Mouse (Mus musculus) midbrain, embryonic 12.5 days (tissue): ENCODE measurements around the gene Susd5. TPM values are rescaled to one million over a fixed set of nuclear protein-coding genes. Genes with fewer than 3 reads are reported as not detected.

Experiments used
- ATAC-seq: fragments of 200-750 bp; cut with Nextera tagmentation; 2 replicates; pipeline ENCODE4 v1.8.0; 2017; ENCODE audit warnings: low read depth, moderate TSS enrichment, moderate library complexity; ENCODE audit not compliant: low FRiP score
- H3K27ac ChIP-seq: fragments of 300-500 bp; sonication (generic); replicated peaks from 2 replicates; pipeline ENCODE4 v1.5.1; 2016; ENCODE audit warnings: mild to moderate bottlenecking
- H3K27me3 ChIP-seq: fragments of 300-500 bp; sonication (generic); 2 replicates; pipeline ENCODE4 v1.6.1; 2016; ENCODE audit warnings: mild to moderate bottlenecking
- H3K36me3 ChIP-seq: fragments of 300-500 bp; sonication (generic); 2 replicates; pipeline ENCODE4 v1.6.1; 2016
- H3K4me1 ChIP-seq: fragments of 300-500 bp; sonication (generic); 2 replicates; pipeline ENCODE4 v1.6.1; 2016
- H3K4me2 ChIP-seq: fragments of 300-500 bp; sonication (generic); replicated peaks from 2 replicates; pipeline ENCODE4 v1.6.1; 2016; ENCODE audit warnings: mild to moderate bottlenecking, moderate library complexity
- H3K4me3 ChIP-seq: fragments of 300-500 bp; sonication (generic); 2 replicates; pipeline ENCODE4 v1.5.1; 2016; ENCODE audit warnings: mild to moderate bottlenecking
- H3K9ac ChIP-seq: fragments of 300-500 bp; sonication (generic); replicated peaks from 2 replicates; pipeline ENCODE4 v1.6.1; 2016; ENCODE audit warnings: mild to moderate bottlenecking, moderate library complexity
- H3K9me3 ChIP-seq: fragments of 300-500 bp; sonication (generic); 2 replicates; pipeline ENCODE4 v1.6.1; 2016; ENCODE audit warnings: mild to moderate bottlenecking
- WGBS: fragments of 180-500 bp; shearing (Covaris S2); methylation state at CpG from one replicate; pipeline ENCODE4 v1.1.7; 2016; 5-methylcytosine and 5-hydroxymethylcytosine counted together
- polyA plus RNA-seq: library from polyadenylated mRNA; unstranded; fragments of >200 nt; fragmentation: Nextera tagmentation; extraction: Ambion mirVana; gene quantifications from 2 replicates; pipeline ENCODE4 v1.2.1, GENCODE M21; 2016

Gene Susd5
- polyA plus RNA-seq, 1 experiment from 2014 or later: 0.78 TPM

DNA sequence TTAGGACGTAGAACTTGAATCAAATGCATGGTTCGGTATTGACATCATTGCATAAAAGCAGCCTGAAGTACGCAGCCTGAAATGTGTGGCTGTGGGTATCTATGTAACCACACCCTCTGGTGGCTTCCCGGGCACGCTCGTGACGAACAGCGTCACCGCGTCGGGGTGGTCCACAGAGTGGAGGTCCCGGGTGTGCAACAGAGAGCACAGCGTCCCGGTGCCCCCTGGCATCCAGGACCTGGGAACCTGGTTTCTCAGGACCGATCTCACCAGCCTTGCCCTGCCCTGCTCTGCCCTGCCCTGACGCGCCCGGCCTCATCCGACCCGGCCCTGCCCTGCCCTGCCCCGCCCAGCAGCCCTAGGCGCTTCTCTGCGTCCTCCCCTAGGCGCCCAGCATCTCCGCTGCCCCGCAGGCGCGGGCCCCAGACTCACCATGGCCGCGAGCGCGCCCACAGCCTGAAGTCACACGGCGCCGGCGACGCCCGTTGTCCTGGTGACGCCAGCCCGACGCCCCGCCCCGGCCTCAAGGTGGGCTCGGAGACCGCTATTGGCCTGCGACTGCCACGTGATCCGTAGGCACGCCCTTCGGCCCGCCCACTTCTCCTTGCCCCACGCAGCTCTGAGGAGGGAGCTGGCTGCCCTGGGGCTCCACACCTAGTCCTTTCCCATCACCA lies 30.5 kb upstream of the Susd5 start:
- ATAC-seq: peak; percentile 98
- 1% methylated on average over 43 of the region's 52 CpGs for WGBS
- H3K27ac ChIP-seq: peak overlapping the region; percentile 75

DNA sequence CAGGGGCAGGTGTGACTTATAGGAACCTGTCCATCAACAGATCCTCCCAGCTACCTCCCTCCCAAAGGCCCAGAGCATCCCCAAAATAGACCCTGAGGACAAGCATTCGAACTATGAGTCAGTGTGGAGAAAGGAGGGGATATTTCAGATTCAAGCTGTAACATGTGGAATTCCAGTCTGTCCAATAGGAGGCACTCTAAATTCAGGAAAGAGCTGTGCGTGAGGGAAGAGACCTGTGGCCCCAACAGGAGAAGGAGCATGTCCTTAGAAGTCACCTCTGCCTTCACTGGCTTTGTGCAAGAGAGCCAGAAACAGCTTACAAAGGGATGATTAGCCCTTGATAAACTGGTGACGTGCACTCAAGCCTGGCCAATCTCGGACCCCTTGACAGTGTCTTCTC lies 16.0 kb upstream of the Susd5 start:
- no peaks in the 10 kb centered on the region for H3K27me3 ChIP-seq
- WGBS: 72% methylated on average over 4 of the region's 4 CpGs
- no peak overlapping the region for H3K27ac ChIP-seq
- no peaks in the 10 kb centered on the region for H3K9me3 ChIP-seq
- H3K9ac ChIP-seq: no peak overlapping the region
- ATAC-seq: no peak
- no peak overlapping the region for H3K4me2 ChIP-seq
- no peaks in the 10 kb centered on the region for H3K36me3 ChIP-seq
- H3K4me3 ChIP-seq: no peak overlapping the region
- no peaks in the 10 kb centered on the region for H3K4me1 ChIP-seq

More for the DNA sequence above, 30.5 kb upstream of the Susd5 start:
- no peaks in the 10 kb centered on the region for H3K27me3 ChIP-seq
- peaks cover 11% of the 10 kb centered on the region for H3K4me1 ChIP-seq
- no peaks in the 10 kb centered on the region for H3K9me3 ChIP-seq
- peak overlapping the region; percentile 78 for H3K4me3 ChIP-seq
- H3K36me3 ChIP-seq: no peaks in the 10 kb centered on the region
- peak overlapping the region; percentile 80 for H3K4me2 ChIP-seq
- H3K9ac ChIP-seq: peak overlapping the region; percentile 72

DNA sequence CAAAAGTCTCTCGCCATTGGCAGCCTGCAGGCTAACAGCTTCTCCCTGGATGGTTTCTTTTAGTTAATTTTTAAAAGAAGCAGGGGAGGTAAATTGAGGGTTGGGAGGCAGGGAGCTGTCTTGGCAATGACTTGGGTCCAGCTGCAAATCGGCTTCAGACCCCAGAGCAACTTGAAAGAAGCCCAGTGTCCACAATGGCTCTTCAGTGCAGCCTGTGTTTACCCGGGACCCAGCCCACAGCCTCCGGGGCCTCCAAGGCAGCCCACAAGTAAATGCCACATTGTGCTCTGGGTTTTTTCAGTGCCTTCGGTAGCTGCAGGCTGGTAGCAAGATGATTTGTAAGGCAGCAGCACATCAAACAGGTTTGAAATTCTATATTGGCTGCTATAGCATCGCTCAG lies 14.4 kb upstream of the Susd5 start:
- Histone ChIP-seq H3K9me3 (no peaks in the 10 kb centered on the region), H3K9ac (no peak overlapping the region), H3K27me3 (no peaks in the 10 kb centered on the region), H3K4me1 (no peaks in the 10 kb centered on the region), H3K4me3 (no peak overlapping the region), H3K27ac (no peak overlapping the region), H3K4me2 (no peak overlapping the region), H3K36me3 (no peaks in the 10 kb centered on the region)
- no peak for ATAC-seq
- WGBS: 55% methylated on average over 6 of the region's 6 CpGs

DNA sequence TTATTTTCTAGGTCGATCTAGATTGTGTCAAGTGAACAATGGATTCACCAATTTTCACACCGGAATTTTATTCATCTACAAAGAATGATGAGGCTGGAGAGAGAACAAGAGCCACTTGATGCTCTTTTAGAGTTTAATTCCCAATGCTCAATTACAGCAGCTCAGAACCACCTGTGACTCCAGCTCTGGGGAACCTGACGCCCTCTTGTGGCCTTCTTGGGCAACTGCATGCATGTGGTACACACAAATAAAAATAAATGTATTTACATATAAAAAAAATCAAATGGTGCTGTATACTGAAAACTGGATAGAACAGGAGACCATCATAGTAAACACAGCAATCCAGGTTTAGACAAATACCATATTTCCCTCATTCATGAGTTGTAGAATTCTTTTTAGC lies 12.5 kb upstream of the Susd5 start:
- 58% methylated on average over 3 of the region's 3 CpGs for WGBS
- Histone ChIP-seq H3K27me3 (no peaks in the 10 kb centered on the region), H3K9ac (no peak overlapping the region), H3K36me3 (no peaks in the 10 kb centered on the region), H3K27ac (no peak overlapping the region), H3K4me3 (no peak overlapping the region), H3K4me2 (no peak overlapping the region), H3K9me3 (no peaks in the 10 kb centered on the region), H3K4me1 (no peaks in the 10 kb centered on the region)
- no peak for ATAC-seq

DNA sequence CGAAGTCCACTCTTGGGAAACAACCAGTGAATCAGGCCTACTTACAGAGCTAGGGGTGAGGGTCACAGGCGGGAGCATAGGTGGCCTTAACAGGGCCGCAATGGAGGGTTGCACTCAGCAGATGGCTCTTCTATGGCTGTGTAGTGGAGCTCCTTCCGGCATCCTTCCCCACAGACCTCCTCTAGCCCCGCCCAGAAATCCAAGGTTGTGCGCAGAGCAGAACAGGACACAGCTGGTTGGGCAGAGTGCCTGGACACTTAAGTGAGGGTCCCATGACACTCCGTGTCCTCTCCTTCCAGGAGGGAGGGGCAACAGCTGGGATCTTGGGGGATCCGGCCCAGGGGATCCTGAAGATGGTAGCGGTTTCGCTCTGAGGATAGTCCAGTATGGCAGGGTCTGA lies 10.9 kb upstream of the Susd5 start, which contains the start of gene Fbxl2:
TSS of gene Fbxl2 (minus strand) at position 164 of the 400 bp plus-strand sequence.
- H3K27ac ChIP-seq: no peak within 1 kb of the TSS
- H3K4me1 ChIP-seq: no peaks in the 10 kb centered on the region
- H3K9ac ChIP-seq: no peak within 1 kb of the TSS
- no peak for ATAC-seq
- H3K4me2 ChIP-seq: no peak within 1 kb of the TSS
- 85% methylated on average over 10 of the region's 10 CpGs for WGBS
- no peaks in the 10 kb centered on the region for H3K27me3 ChIP-seq
- H3K9me3 ChIP-seq: no peaks in the 10 kb centered on the region; the same call in 1 of the 2 replicates
- no peak within 1 kb of the TSS for H3K4me3 ChIP-seq
- no peaks in the 10 kb centered on the region for H3K36me3 ChIP-seq

DNA sequence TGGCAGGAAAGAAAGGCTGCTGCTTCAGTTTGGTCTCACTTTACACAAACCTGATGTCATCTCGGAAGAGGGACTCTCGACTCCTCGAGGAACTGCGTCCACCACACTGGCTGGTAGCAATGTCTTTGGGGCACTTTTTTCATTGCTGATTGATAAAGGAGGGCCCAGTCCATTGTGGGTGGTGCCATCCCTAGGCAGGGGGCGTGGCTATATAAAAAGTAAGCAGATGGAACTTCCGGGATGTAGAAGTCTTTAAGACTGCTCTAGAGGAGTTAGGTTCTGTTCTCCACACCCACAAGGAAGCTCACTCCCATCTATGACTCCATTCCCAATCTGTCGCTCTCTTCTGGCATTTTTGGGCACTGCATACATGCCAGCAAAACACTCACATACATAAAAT lies 10.3 kb upstream of the Susd5 start:
- H3K9ac ChIP-seq: no peak overlapping the region
- no peaks in the 10 kb centered on the region for H3K4me1 ChIP-seq
- H3K4me3 ChIP-seq: no peak overlapping the region
- H3K9me3 ChIP-seq: no peaks in the 10 kb centered on the region; the same call in 1 of the 2 replicates
- 91% methylated on average over 7 of the region's 7 CpGs for WGBS
- H3K4me2 ChIP-seq: no peak overlapping the region
- no peak overlapping the region for H3K27ac ChIP-seq
- H3K27me3 ChIP-seq: no peaks in the 10 kb centered on the region
- no peak for ATAC-seq
- no peaks in the 10 kb centered on the region for H3K36me3 ChIP-seq

DNA sequence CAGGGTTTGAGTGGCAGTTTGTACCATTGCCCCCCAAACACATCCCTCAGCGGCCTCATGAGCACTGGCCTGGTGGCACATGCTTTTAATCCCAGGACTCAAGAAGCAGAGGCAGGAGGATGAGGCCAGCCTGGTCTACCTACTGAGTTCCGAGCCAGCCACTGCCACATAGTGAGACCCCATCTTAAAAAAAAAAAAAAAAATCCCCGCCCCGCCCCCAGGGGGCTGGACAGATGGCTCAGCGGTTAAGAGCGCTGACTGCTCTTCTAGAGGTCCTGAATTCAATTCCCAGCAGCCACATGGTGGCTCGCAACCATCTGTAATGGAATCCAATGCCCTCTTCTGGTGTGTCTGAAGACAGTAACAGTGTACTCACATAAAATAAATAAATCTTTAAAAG lies 6.8 kb upstream of the Susd5 start:
- H3K4me1 ChIP-seq: no peaks in the 10 kb centered on the region
- no peak for ATAC-seq
- no peaks in the 10 kb centered on the region for H3K36me3 ChIP-seq
- no peaks in the 10 kb centered on the region; the same call in 1 of the 2 replicates for H3K9me3 ChIP-seq
- no peak overlapping the region for H3K9ac ChIP-seq
- 0 out of 2 replicates have a peak, but pooled peaks cover 2% of the 10 kb centered on the region for H3K27me3 ChIP-seq
- no peak overlapping the region for H3K4me3 ChIP-seq
- no peak overlapping the region for H3K4me2 ChIP-seq
- WGBS: 83% methylated on average over 7 of the region's 7 CpGs
- H3K27ac ChIP-seq: no peak overlapping the region

DNA sequence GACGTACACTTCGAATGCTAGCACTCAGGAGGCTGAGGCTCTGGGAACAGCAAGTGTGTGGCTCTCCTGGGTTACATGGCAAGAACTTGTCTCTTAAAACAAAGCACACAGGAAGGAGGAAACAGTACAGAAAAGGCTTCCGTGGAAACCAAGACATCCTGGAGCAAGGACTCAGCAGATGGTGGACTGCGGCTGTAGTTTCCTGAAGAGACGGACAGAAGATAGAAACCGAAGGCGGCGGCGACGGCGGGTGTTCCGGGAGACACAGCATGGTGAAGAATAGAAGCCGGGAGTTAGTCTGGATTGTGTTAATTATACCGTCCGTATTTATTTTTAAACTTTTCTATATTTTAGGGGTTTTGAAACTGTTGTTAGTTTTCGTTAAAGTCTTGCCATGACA lies 6.2 kb upstream of the Susd5 start:
- no peaks in the 10 kb centered on the region for H3K36me3 ChIP-seq

DNA sequence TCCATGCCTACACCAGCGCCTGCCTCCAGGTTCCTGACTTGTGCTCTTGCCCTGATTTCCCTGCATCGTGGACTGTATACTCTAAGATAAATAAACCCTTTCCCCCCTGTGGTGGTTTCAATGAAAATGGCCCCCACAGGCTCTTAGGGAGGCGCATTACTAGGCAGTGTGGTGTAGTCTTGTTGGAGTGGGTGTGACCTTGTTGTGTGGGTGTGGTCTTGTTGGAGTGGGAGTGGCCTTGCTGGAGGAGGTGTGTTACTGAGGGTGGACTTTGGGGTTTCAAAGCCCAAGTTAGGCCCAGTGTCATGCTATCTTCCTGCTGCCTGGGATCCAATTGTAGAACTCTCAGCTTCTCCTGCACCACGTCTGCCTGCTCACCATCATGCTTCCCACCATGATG lies 4.9 kb upstream of the Susd5 start:
- Histone ChIP-seq H3K27ac (no peak overlapping the region), H3K4me2 (no peak overlapping the region), H3K4me3 (no peak overlapping the region), H3K27me3 (peaks cover 21% of the 10 kb centered on the region), H3K36me3 (no peaks in the 10 kb centered on the region), H3K9me3 (no peaks in the 10 kb centered on the region; the same call in 1 of the 2 replicates), H3K4me1 (no peaks in the 10 kb centered on the region), H3K9ac (no peak overlapping the region)
- no peak for ATAC-seq
- 83% methylated on average over 4 of the region's 4 CpGs for WGBS

More for the DNA sequence above, 6.2 kb upstream of the Susd5 start:
- H3K4me2 ChIP-seq: no peak overlapping the region
- ATAC-seq: no peak
- no peak overlapping the region for H3K4me3 ChIP-seq
- no peak overlapping the region for H3K9ac ChIP-seq
- H3K4me1 ChIP-seq: no peaks in the 10 kb centered on the region
- peaks cover 8% of the 10 kb centered on the region; the same call in 1 of the 2 replicates for H3K27me3 ChIP-seq
- H3K9me3 ChIP-seq: no peaks in the 10 kb centered on the region; the same call in 1 of the 2 replicates
- WGBS: 91% methylated on average over 16 of the region's 16 CpGs
- no peak overlapping the region for H3K27ac ChIP-seq

DNA sequence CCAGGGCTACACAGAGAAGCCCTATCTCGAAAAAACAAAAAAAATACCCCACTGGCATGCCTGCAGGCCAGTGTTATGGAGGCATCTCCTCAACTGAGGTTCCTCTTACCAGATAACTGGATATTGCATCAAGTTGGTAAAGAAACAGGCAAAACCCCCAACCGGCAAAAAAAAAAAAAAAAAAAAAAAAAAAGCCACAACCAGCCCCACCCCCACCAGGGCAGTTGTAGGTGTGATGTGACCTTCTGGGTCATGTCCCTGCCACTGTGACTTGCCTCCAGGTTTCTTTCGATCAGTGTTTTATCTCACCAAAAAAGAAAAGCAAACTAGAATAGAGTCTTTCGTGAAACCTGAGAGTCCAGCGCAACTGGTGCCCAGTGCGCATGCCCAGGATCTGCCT lies 4.1 kb upstream of the Susd5 start:
- WGBS: 79% methylated on average over 6 of the region's 6 CpGs
- ATAC-seq: no peak

DNA sequence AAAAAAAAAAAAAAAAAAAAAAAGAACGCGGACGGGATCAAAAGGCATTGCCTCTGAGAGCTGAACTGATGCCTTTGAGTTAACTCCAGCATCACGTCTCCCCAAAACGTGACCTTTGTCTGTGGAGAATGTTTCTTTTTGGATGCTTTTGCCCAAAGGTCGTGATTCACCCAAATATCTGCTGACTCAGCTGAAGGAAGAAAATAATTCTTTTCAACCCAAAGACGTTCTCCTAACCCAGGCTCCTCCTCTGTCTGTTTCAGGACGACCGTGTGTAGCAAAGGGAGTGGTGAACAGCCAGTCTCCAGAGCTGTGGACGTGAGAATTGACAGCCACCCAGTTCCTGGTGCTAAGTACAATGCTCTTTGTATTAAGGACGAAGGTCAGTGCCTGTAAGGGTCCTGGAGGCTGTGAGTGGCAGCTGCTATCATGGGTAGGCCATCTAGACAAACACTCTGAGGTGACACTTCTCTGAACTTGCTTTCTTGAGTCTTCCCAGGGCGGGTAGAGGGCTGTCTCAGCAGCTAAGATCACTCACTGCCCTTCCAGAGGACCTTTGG lies 11.6 kb downstream of the Susd5 start:
- Histone ChIP-seq H3K4me2 (no peak overlapping the region), H3K4me1 (no peaks in the 10 kb centered on the region), H3K36me3 (no peaks in the 10 kb centered on the region), H3K9me3 (no peaks in the 10 kb centered on the region), H3K9ac (no peak overlapping the region), H3K4me3 (no peak overlapping the region), H3K27ac (no peak overlapping the region), H3K27me3 (no peaks in the 10 kb centered on the region)
- ATAC-seq: no peak
- WGBS: 63% methylated on average over 12 of the region's 12 CpGs

More for the DNA sequence above, 4.1 kb upstream of the Susd5 start:
- H3K36me3 ChIP-seq: no peaks in the 10 kb centered on the region
- no peaks in the 10 kb centered on the region; the same call in 1 of the 2 replicates for H3K9me3 ChIP-seq
- no peak overlapping the region for H3K27ac ChIP-seq
- H3K9ac ChIP-seq: no peak overlapping the region
- peaks cover 7% of the 10 kb centered on the region for H3K4me1 ChIP-seq
- no peak overlapping the region for H3K4me2 ChIP-seq
- H3K4me3 ChIP-seq: no peak overlapping the region
- peaks cover 29% of the 10 kb centered on the region for H3K27me3 ChIP-seq

DNA sequence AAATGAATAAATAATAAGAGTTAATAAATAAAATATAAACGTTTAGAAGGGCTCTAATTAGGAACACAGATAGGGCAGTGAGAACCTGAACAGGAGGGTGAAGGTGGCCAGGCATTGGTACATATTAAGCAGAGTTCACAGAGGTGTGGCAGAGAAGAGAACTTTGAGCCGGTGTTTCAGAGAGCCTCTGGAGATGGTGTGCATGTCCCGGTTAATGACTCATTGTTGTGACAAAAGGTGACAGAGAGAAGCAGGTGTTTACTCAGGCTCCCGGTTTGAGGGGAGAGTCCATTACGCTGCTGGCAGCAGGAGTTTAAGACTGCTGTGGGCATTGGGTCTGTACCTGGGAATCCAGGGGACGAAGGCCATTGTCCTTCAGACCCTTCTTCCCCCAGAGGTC lies 12.4 kb downstream of the Susd5 start:
- H3K27ac ChIP-seq: no peak overlapping the region
- no peak for ATAC-seq
- no peaks in the 10 kb centered on the region for H3K27me3 ChIP-seq
- no peaks in the 10 kb centered on the region for H3K4me1 ChIP-seq
- no peaks in the 10 kb centered on the region for H3K36me3 ChIP-seq
- H3K9me3 ChIP-seq: no peaks in the 10 kb centered on the region
- no peak overlapping the region for H3K9ac ChIP-seq
- WGBS: 65% methylated on average over 6 of the region's 6 CpGs
- no peak overlapping the region for H3K4me3 ChIP-seq
- no peak overlapping the region for H3K4me2 ChIP-seq
